Mouse (Mus musculus) midbrain, embryonic 12.5 days (tissue): ENCODE measurements around the gene AU040320. TPM values are rescaled to one million over a fixed set of nuclear protein-coding genes. Genes with fewer than 3 reads are reported as not detected.

Experiments
- ATAC-seq: fragments of 200-750 bp; cut with Nextera tagmentation; 2 replicates; pipeline ENCODE4 v1.8.0; 2017; ENCODE audit warnings: low read depth, moderate TSS enrichment, moderate library complexity; ENCODE audit not compliant: low FRiP score
- H3K27ac ChIP-seq: fragments of 300-500 bp; sonication (generic); replicated peaks from 2 replicates; pipeline ENCODE4 v1.5.1; 2016; ENCODE audit warnings: mild to moderate bottlenecking
- H3K27me3 ChIP-seq: fragments of 300-500 bp; sonication (generic); 2 replicates; pipeline ENCODE4 v1.6.1; 2016; ENCODE audit warnings: mild to moderate bottlenecking
- H3K36me3 ChIP-seq: fragments of 300-500 bp; sonication (generic); 2 replicates; pipeline ENCODE4 v1.6.1; 2016
- H3K4me1 ChIP-seq: fragments of 300-500 bp; sonication (generic); 2 replicates; pipeline ENCODE4 v1.6.1; 2016
- H3K4me2 ChIP-seq: fragments of 300-500 bp; sonication (generic); replicated peaks from 2 replicates; pipeline ENCODE4 v1.6.1; 2016; ENCODE audit warnings: mild to moderate bottlenecking, moderate library complexity
- H3K4me3 ChIP-seq: fragments of 300-500 bp; sonication (generic); 2 replicates; pipeline ENCODE4 v1.5.1; 2016; ENCODE audit warnings: mild to moderate bottlenecking
- H3K9ac ChIP-seq: fragments of 300-500 bp; sonication (generic); replicated peaks from 2 replicates; pipeline ENCODE4 v1.6.1; 2016; ENCODE audit warnings: mild to moderate bottlenecking, moderate library complexity
- H3K9me3 ChIP-seq: fragments of 300-500 bp; sonication (generic); 2 replicates; pipeline ENCODE4 v1.6.1; 2016; ENCODE audit warnings: mild to moderate bottlenecking
- WGBS: fragments of 180-500 bp; shearing (Covaris S2); methylation state at CpG from one replicate; pipeline ENCODE4 v1.1.7; 2016; 5-methylcytosine and 5-hydroxymethylcytosine counted together
- polyA plus RNA-seq: library from polyadenylated mRNA; unstranded; fragments of >200 nt; fragmentation: Nextera tagmentation; extraction: Ambion mirVana; gene quantifications from 2 replicates; pipeline ENCODE4 v1.2.1, GENCODE M21; 2016

Gene AU040320
- polyA plus RNA-seq, 1 experiment from 2014 or later = 32.9 TPM

DNA sequence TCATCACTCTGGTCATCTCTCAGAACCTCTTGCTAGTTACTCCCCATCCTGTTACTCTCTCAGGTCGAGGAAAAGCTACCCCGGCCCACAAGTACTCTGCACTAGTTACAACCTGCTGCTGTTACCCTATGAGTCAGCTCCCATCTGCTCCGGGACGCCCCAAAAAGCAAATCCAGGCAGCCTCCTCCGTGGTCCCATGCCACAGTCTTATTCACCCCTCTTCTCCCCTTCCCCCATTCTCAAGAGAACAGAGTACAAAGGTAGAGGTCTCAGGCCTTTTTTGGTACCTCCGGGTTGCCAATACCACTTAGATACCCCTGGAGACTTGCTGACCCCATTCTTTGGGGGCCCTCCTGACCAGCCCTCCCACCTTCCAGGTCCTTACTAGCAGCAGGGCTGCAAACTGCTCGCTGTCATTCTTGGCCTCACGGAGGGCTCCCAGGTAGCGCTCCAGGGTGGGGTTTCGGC, 1.8 kb upstream of the AU040320 start:
- Histone ChIP-seq H3K9ac (peak overlapping the region; percentile 92), H3K4me2 (peak overlapping the region; percentile 98), H3K27ac (no peak overlapping the region), H3K36me3 (peaks cover 37% of the 10 kb centered on the region), H3K4me3 (peak overlapping the region; percentile 87), H3K9me3 (no peaks in the 10 kb centered on the region), H3K4me1 (peaks cover 53% of the 10 kb centered on the region), H3K27me3 (0 out of 2 replicates have a peak, but pooled peaks cover 8% of the 10 kb centered on the region)
- ATAC-seq = no peak
- WGBS = 48% methylated on average over 10 of the region's 10 CpGs

DNA sequence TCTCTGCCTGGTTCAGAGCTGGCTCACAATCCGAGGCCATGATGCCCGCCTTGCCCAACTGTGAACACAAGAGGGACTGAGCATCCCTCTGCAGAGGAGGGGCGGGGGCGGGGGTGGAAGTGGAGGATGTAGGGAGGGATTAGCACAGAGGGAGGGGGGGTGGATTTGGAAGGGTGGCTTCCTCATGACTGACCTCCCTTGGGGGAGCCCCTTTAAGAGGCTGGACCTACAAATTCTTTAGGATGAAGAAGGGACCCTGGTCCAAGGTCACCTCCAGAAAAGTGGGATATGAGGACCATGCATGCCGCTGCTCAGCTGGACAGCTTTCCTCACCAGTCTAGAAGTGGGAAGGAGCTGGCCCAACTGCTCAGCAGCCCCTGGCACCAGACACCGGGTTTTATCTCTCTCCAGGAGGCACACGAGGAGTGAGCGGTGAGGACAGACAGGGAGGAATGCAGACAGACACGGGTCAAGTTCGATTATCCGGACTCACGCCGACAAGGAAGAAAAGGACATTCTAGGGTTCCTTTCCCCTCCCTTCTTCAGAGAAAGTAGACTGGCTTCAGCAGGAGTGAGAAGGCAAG, 1.2 kb upstream of the AU040320 start:
- peak overlapping the region; percentile 87 for H3K4me3 ChIP-seq
- H3K9me3 ChIP-seq = no peaks in the 10 kb centered on the region
- peak overlapping the region; percentile 98 for H3K4me2 ChIP-seq
- no peak for ATAC-seq
- 0 out of 2 replicates have a peak, but pooled peaks cover 7% of the 10 kb centered on the region for H3K27me3 ChIP-seq
- peaks cover 37% of the 10 kb centered on the region for H3K36me3 ChIP-seq
- H3K4me1 ChIP-seq = peaks cover 53% of the 10 kb centered on the region
- 1% methylated on average over 13 of the region's 13 CpGs for WGBS
- H3K9ac ChIP-seq = peak overlapping the region; percentile 92
- peak overlapping the region; percentile 94 for H3K27ac ChIP-seq

GRCm38 (mm10) chr4:126752608-126753141, 669 bp upstream of the AU040320 start:
- H3K27ac ChIP-seq = peak overlapping the region; percentile 94
- peaks cover 35% of the 10 kb centered on the region for H3K36me3 ChIP-seq
- peaks cover 53% of the 10 kb centered on the region for H3K4me1 ChIP-seq
- ATAC-seq = peak; percentile 10; the same call in 1 of the 2 replicates
- peak overlapping the region; percentile 87 for H3K4me3 ChIP-seq
- peak overlapping the region; percentile 92 for H3K9ac ChIP-seq
- H3K9me3 ChIP-seq = no peaks in the 10 kb centered on the region
- WGBS = under 1% methylated on average over 23 of the region's 23 CpGs
- peak overlapping the region; percentile 98 for H3K4me2 ChIP-seq
- H3K27me3 ChIP-seq = 0 out of 2 replicates have a peak, but pooled peaks cover 7% of the 10 kb centered on the region

DNA sequence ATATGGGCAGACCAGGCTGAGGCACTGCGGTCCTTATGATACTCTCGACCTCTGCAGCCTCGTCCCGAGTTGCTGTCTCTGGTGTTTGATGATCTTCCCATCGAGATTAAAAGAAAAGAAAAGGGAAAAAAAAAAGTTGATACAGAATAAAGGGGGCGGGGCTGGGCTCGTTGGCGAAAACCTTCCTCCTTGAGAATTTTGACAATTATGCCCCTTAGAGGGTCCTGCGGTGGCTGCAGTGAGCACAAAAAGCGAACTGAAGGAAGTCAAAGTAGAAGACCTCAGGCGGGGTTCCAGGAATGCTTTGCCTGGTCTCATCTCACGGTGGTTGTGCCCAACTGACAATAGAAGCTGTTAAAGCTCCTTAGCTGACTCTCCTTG, 877 bp downstream of the AU040320 start:
- ATAC-seq = no peak
- 0 out of 2 replicates have a peak, but pooled peaks cover 7% of the 10 kb centered on the region for H3K27me3 ChIP-seq
- H3K4me2 ChIP-seq = peak overlapping the region; percentile 98
- peak overlapping the region; percentile 94 for H3K27ac ChIP-seq
- H3K9me3 ChIP-seq = no peaks in the 10 kb centered on the region
- under 1% methylated on average over 12 of the region's 12 CpGs for WGBS
- peak overlapping the region; percentile 87 for H3K4me3 ChIP-seq
- H3K4me1 ChIP-seq = peaks cover 46% of the 10 kb centered on the region
- H3K36me3 ChIP-seq = peaks cover 22% of the 10 kb centered on the region
- H3K9ac ChIP-seq = peak overlapping the region; percentile 92

DNA sequence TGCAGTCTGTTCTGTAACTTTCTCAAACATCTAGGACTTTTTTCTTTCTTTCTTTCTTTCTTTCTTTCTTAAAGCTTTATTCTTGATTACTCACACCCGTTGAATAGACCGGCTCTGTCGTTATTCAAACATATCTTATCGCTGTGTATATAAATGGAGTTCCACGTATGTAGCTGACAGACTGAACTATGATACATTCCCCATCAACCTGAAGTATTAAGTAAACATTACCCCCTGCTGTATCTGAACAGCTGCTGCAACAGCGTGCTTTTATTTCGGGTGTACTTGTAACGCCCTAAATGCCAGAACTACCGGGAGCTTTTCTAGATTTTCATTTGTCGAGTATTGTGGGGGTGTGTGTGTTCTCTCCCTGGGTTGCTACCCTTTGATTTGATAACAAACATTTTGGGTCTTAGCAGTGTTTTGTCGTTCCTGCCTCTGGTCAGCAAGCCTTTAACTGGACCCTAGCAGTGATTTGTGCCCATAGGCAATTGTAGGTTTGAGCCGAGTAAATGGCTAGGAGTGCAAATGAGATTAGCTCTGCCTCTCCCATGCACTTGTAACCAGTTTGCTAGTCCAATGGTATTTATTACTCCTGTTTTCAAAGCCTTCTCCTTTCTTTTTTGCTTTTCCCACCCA, 1.5 kb downstream of the AU040320 start:
- no peak for ATAC-seq
- Histone ChIP-seq H3K9me3 (no peaks in the 10 kb centered on the region), H3K27me3 (0 out of 2 replicates have a peak, but pooled peaks cover 7% of the 10 kb centered on the region), H3K36me3 (peaks cover 23% of the 10 kb centered on the region), H3K9ac (0 out of 2 replicates have a peak overlapping the region, but pooled peaks have one; percentile 92), H3K27ac (no peak overlapping the region), H3K4me1 (peaks cover 40% of the 10 kb centered on the region), H3K4me2 (peak overlapping the region; percentile 98), H3K4me3 (peak overlapping the region; percentile 87)
- WGBS = 47% methylated on average over 12 of the region's 12 CpGs

- no peak for ATAC-seq
- no peak overlapping the region for H3K4me3 ChIP-seq
- H3K27me3 ChIP-seq = 0 out of 2 replicates have a peak, but pooled peaks cover 7% of the 10 kb centered on the region
- no peak overlapping the region for H3K9ac ChIP-seq
- H3K9me3 ChIP-seq = no peaks in the 10 kb centered on the region
- H3K27ac ChIP-seq = no peak overlapping the region
- H3K36me3 ChIP-seq = peaks cover 26% of the 10 kb centered on the region
- WGBS = 94% methylated on average over 4 of the region's 4 CpGs
- no peak overlapping the region for H3K4me2 ChIP-seq
- H3K4me1 ChIP-seq = peaks cover 21% of the 10 kb centered on the region
Observed at GRCm38 (mm10) chr4:126756766-126757165, 3.4 kb downstream of the AU040320 start.

DNA sequence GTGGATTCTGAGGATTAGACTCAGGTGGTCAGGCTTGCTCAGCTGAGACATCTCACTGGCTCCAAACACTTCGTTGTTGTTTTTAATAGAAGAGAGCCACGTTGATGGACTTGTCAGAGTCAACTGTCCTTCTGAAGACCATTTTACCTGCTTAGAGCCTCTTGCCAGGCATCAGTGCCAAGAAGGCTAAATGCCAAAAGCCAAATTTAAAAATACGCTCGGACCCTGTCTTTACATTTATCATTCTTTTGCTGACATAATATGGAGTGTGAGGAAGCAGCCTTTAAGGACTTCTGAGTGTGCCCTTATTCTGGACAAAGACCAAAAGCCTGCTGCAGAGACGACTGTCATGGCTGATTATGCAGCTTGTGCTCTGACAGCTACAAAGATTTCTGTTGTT, 5.0 kb downstream of the AU040320 start:
- Histone ChIP-seq H3K4me3 (no peak overlapping the region), H3K27me3 (0 out of 2 replicates have a peak, but pooled peaks cover 7% of the 10 kb centered on the region), H3K27ac (no peak overlapping the region), H3K4me2 (no peak overlapping the region), H3K4me1 (peaks cover 22% of the 10 kb centered on the region), H3K9ac (no peak overlapping the region), H3K9me3 (no peaks in the 10 kb centered on the region), H3K36me3 (peaks cover 26% of the 10 kb centered on the region)
- ATAC-seq = no peak
- 86% methylated on average over 5 of the region's 5 CpGs for WGBS

DNA sequence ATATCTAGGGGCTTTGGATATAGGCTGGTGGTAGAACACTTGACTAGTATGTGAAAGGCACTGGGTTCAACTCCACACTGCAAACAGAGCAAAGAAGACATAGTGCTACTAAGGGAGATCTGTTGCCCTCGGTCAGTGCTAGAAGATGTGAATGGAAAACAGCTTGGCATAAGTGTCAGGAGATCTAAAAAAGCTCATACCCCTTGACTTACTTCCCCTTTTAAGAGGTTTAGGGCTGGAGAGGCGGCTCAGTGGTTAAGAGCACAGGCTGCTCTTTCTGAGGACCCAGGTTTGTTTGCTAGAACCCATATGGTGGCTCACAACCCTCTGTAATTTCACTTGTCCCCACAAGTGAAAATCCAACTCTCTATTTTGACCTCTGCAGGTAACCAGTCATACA, 6.1 kb downstream of the AU040320 start:
- Histone ChIP-seq H3K4me3 (no peak overlapping the region), H3K9ac (no peak overlapping the region), H3K36me3 (peaks cover 26% of the 10 kb centered on the region), H3K27ac (no peak overlapping the region), H3K9me3 (no peaks in the 10 kb centered on the region), H3K4me1 (peaks cover 19% of the 10 kb centered on the region), H3K4me2 (no peak overlapping the region), H3K27me3 (0 out of 2 replicates have a peak, but pooled peaks cover 7% of the 10 kb centered on the region)
- ATAC-seq = no peak
- WGBS = 78% methylated on average over 2 of the region's 2 CpGs

DNA sequence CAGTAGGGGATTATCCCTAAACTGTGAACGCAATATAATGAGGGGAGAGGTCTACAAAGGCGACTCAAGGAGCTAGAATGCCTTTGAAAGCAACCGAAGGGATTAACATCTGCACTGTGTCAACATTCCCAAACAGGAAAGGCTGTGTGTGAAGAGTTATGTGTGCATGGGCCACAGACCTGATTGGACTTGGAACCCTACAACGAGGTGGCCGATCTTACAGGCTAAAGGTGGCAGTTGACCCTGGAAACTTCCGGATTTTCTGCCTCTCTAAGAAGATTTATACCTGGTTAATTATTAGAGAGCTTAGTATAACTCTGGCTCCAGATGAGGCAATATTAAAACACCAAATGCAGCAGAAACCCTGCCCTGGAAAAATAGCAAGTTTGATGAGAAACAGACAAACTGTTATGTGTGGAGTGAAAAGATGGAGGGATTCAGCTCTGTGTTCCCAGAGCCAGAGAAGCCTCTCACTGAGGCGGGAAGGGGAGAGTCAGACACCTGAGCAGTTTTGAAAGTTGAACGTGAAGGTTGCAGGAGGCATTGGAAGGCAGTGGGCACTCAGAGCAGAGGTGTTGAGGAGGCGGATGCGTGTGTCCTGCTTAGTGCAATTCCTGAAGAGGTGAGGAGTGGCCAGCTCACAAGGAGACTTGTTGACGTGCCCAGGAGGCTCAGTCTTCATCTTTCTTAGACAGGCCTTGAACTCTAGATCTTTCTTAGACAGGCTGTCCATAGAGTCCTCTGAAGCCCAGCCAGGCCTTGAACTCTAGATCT, 9.4 kb downstream of the AU040320 start:
- no peak for ATAC-seq
- H3K27ac ChIP-seq = no peak overlapping the region
- no peaks in the 10 kb centered on the region for H3K9me3 ChIP-seq
- peaks cover 10% of the 10 kb centered on the region; the same call in 1 of the 2 replicates for H3K4me1 ChIP-seq
- no peaks in the 10 kb centered on the region for H3K27me3 ChIP-seq
- H3K9ac ChIP-seq = no peak overlapping the region
- H3K36me3 ChIP-seq = peaks cover 18% of the 10 kb centered on the region
- H3K4me2 ChIP-seq = no peak overlapping the region
- 54% methylated on average over 11 of the region's 11 CpGs for WGBS
- no peak overlapping the region for H3K4me3 ChIP-seq

- Histone ChIP-seq H3K9me3 (no peaks in the 10 kb centered on the region), H3K36me3 (peaks cover 16% of the 10 kb centered on the region), H3K27ac (no peak overlapping the region), H3K9ac (no peak overlapping the region), H3K4me3 (no peak overlapping the region), H3K4me1 (peaks cover 10% of the 10 kb centered on the region; the same call in 1 of the 2 replicates), H3K27me3 (no peaks in the 10 kb centered on the region), H3K4me2 (no peak overlapping the region)
- ATAC-seq = no peak
- WGBS = 93% methylated on average over 2 of the region's 2 CpGs
Observed at GRCm38 (mm10) chr4:126763483-126763882, 10.1 kb downstream of the AU040320 start.

DNA sequence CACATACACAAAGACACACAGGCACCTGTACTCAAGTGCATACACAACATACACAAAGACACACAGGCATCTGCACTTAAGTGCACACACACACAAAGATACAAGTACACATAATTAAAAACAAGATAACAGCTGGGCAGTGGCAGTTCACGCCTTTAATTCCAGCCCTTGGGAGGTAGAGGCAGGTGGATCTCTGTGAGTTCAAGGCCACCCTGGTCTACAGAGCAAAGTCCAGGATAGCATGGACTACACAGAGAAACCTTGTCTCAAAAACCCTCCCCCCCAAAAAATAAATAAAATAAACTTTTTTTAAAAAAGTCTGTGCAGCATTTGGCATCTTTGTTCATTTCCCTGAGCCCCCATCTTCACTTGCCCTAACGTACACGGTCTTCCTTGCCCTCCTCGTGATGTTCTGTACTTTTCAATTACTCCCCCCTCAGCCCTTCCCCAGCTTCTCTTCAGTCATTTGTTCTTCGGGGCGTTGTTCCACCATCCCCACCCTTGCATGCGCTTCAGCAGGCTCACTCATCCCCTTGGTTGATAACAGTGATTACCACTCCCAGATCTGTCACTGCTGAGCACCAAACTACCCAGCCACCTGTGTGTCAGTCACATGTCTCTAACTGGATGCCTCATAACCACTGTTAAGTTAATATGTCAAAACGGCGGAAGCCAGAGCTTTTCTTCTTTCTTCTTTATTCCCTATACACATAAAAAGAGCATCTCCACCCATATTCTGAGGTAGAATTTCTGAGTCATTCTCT, 16.6 kb downstream of the AU040320 start:
- Histone ChIP-seq H3K36me3 (peaks cover 7% of the 10 kb centered on the region), H3K4me1 (no peaks in the 10 kb centered on the region), H3K9me3 (no peaks in the 10 kb centered on the region), H3K4me2 (no peak overlapping the region), H3K27ac (no peak overlapping the region), H3K27me3 (no peaks in the 10 kb centered on the region), H3K4me3 (no peak overlapping the region), H3K9ac (no peak overlapping the region)
- 91% methylated on average over 9 of the region's 9 CpGs for WGBS
- no peak for ATAC-seq
